Comparison of ENCODE assay signal across 18 mouse cellular contexts in the genomic region with DNA sequence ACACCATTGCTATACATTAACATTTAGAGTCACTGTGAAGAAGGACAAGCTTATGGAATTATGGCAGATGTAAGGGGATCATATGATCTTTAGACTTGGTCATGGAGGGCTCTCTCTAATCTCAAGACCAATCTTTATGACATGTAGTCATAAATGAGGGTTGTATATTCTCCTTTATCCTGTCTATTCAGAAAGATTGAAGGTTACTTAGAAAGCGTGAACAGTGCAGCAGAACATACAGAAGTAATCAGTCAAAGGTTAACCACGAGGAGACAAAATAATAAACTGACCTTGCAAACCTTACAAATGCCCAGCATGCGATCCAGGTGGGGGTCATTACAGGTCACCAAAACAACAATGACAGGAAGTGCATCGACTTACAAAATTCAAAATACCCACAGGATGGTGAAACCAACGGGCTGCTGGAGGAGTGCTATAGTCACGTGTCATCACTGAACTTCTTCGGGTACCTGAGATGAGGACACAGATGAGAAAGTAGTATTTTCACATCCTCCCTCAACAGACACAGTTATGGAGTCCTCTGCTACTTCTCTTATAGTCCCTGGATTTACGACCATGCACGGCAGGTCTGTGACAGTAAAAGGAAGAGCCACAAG. TPM values are rescaled to one million over a fixed set of nuclear protein-coding genes. Genes with fewer than 3 reads are reported as not detected.
DNase-seq lines count a peak whose midpoint lies in the region; ATAC-seq and TF ChIP-seq lines count a peak whose summit lies in the region.
"Had no signal": no experiment of that assay in that cellular context is flagged by ENCODE, and none has a peak within 500 bp of the region (broad histone marks: within the 10 kb centered on the region; RNA-seq: fewer than 3 reads in every experiment).

No protein-coding gene starts in this region.

- H3K9ac ChIP-seq in forebrain, embryonic 13.5 days: no peak overlapping the region
- H3K9ac ChIP-seq: hindbrain, embryonic 14.5 days; limb, embryonic 13.5 days had no signal

- no peak overlapping the region for H3K27ac ChIP-seq in forebrain, embryonic 13.5 days
- H3K27ac ChIP-seq in left cerebral cortex, adult 2 months: no peak overlapping the region
- H3K27ac ChIP-seq: embryonic facial prominence, embryonic 10.5 days; hindbrain, embryonic 14.5 days; limb, embryonic 13.5 days; midbrain, embryonic 10.5 days had no signal

- intact Hi-C loops in left cerebral cortex, adult 2 months (cut with DNase I): no loop called here

- peak; percentile 94 for ATAC-seq in inflammation-experienced regulatory T-cells, adult 6 months
- ATAC-seq in neutrophil, adult 5-6 weeks (ENCODE audit: extremely low read depth, insufficient number of reproducible peaks, low FRiP score, poor library complexity, severe bottlenecking): peak; percentile 87
- ATAC-seq in forebrain, embryonic 13.5 days: no peak

- no peak overlapping the region for H3K4me3 ChIP-seq in forebrain, embryonic 13.5 days
- no peak overlapping the region for H3K4me3 ChIP-seq in left cerebral cortex, adult 2 months
- H3K4me3 ChIP-seq: embryonic facial prominence, embryonic 10.5 days; limb, embryonic 13.5 days; midbrain, embryonic 10.5 days; myocyte had no signal

- WGBS in forebrain, embryonic 13.5 days: 74% methylated on average over 9 of the region's 9 CpGs

- no peaks in the 10 kb centered on the region for H3K27me3 ChIP-seq in forebrain, embryonic 13.5 days
- H3K27me3 ChIP-seq: limb, embryonic 13.5 days had no signal

- peak; percentile 46 to 58 for DNase-seq in spleen, postnatal 36 days (ENCODE audit: low spot score in 2 of 2)
- no peak for DNase-seq in spleen, adult 18-20 months
- DNase-seq in CD8-positive naive resting alpha-beta T cell, adult 2 months (ENCODE audit: low read depth in 2 of 2, low spot score in 2 of 2): peak; percentile 52 to 63
- DNase-seq in left cerebral cortex, adult 2 months (ENCODE audit: extremely low spot score in 1 of 2, low spot score in 2 of 2): no peak
- DNase-seq in frontal cortex, postnatal 25 days (ENCODE audit: low spot score in 2 of 2): no peak
- DNase-seq: adrenal gland, postnatal 36 days; cerebellum, postnatal 14 days; kidney, postnatal 14 days; layer of hippocampus, postnatal 36 days; lung, adult 18-20 months had no signal

- H3K4me2 ChIP-seq in forebrain, embryonic 13.5 days: no peak overlapping the region
- H3K4me2 ChIP-seq: hindbrain, embryonic 14.5 days; limb, embryonic 13.5 days had no signal

- no peak for TF ChIP-seq CTCF in left cerebral cortex, adult 2 months (IDR thresholded peaks at IDR 0.05)

- no peaks in the 10 kb centered on the region for H3K36me3 ChIP-seq in forebrain, embryonic 13.5 days (ENCODE audit: poor library complexity, severe bottlenecking)
- H3K36me3 ChIP-seq: embryonic facial prominence, embryonic 10.5 days; limb, embryonic 13.5 days; midbrain, embryonic 10.5 days had no signal

- H3K4me1 ChIP-seq in forebrain, embryonic 13.5 days: no peaks in the 10 kb centered on the region
- H3K4me1 ChIP-seq: embryonic facial prominence, embryonic 10.5 days; limb, embryonic 13.5 days had no signal

- H3K9me3 ChIP-seq in forebrain, embryonic 13.5 days (replicated peaks): no peaks in the 10 kb centered on the region
- H3K9me3 ChIP-seq: embryonic facial prominence, embryonic 10.5 days; limb, embryonic 13.5 days; midbrain, embryonic 10.5 days had no signal

RNA-seq across cellular contexts. Expression of a gene that starts 7.0 kb away (rescaled TPM):
- polyA plus RNA-seq in inflammation-experienced regulatory T-cells, adult 6 months (2017; shearing (Covaris generic)): 10 to 100 TPM; 51.2 to 60.5 (median 53.6) TPM
- total RNA-seq in neutrophil, adult 5-6 weeks (2017): 150 and 157 TPM in 2 replicates
- 20.4 and 23.5 TPM in 2 replicates for polyA plus RNA-seq in forebrain, embryonic 13.5 days (2015; fragmentation: Nextera tagmentation; extraction: Ambion mirVana)
- 100 to 1,000 TPM; 110 to 123 TPM for total RNA-seq in left cerebral cortex, adult 2 months (2021)

Comparison
In these comparisons a context has a peak if more than half of its experiments do, and no peak if none do; other contexts are left out.
1. DNase-seq: peak in spleen, postnatal 36 days (2 of 2) and CD8-positive naive resting alpha-beta T cell, adult 2 months (2 of 2); none in spleen, adult 18-20 months (0 of 2), left cerebral cortex, adult 2 months (0 of 2) and frontal cortex, postnatal 25 days (0 of 2).